Mouse (Mus musculus) cerebellum, postnatal 25 days (tissue): ENCODE measurements at regions not wholly inside any gene's neighbourhood (a gene's known extent, or its start where the extent isn't known, plus 50 kb on each side); places are given as distances from the start of the nearest gene placed in this dataset.

Experiments used
- DNase-seq, 2 experiments: peaks; one replicate each; pipeline ENCODE4 v3.0.0; 2021; ENCODE audit warnings: mixed read lengths in 2 of 2

- DNase-seq: no peak
Observed at GRCm38 (mm10) chr16:66086499-66086898, 271.4 kb downstream of the Vgll3 start.

DNA sequence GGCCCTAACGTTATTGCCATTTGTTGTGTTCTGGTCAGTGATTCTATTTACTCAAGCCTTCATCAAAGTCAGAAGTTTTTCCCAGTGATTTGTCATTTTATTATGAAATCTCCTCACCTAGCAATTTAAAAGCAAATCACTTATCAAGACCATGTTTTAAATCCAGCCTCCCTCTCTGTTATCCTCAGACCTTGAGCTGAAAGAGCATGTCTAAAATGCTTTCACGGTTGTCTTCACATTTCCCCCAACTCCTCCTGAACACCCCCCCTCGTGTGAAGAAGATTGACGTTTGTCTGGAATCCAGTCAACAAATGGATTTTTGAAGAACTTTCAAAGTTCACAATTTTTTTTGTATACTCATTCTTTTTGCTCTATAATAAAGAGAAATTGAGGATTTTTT is 277.7 kb downstream of the Vgll3 start:
- DNase-seq: no peak

DNA sequence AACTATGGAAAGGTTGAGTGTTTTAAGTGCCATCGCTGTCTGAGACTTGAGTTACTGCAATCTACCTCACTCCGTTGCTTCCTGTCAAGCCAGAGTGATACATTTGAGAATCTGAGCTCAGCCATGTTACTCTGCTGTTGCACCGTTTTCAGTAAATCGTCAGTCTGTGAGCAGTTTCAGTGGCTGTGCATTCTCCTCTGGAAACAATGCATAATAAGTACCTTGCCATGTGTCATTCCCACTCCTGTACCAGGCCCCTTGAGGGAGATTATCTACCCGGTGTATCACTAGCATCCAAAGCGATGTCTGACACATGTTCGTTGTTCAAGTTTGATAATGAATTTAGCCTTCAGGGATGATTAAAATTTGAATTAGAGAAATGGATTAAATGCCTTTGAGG is 280.6 kb downstream of the Vgll3 start:
- DNase-seq: no peak

GRCm38 (mm10) chr16:66117930-66118329 is 302.9 kb downstream of the Vgll3 start:
- DNase-seq: no peak

GRCm38 (mm10) chr16:66137755-66138154 is 322.7 kb downstream of the Vgll3 start:
- DNase-seq: peak; percentile 16 to 50

GRCm38 (mm10) chr16:66144765-66145164 is 329.7 kb downstream of the Vgll3 start:
- no peak for DNase-seq

DNA sequence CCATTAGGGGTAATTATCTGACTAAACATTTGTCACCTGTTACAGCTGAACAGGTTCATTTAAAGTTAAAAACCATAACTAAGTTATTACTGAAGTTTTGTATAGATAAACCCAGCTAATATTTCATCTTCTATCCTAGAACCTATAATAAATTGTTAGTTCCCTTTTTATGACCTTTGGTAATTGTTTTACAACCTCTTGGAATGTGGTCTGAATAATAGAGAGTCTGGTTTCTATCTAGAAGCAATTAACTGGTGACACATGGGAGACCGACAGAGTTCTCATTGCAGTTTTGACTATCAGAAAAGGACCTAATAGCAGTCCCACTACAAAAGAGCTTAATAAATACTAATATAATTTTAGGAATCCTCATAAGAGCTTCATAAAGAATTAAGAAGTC is 330.2 kb downstream of the Vgll3 start:
- DNase-seq: no peak

DNA sequence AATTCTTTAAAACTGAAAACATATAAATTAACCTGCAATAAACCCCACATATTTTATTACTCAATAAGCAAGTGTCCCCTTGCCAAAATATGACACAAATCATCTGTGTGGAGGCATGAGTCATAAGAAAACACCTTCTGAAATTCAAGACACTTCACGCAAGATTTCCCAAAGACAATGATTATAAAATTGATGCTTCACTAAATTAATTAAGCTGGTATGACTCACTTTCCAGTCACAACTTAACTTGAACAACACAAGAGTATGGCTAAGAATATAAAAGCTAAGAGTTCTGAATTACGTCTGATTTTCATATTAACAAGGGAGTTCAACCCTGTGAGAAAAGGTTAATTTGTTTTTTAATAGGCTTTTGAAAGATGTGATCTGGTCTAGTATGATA is 353.2 kb downstream of the Vgll3 start:
- DNase-seq: no peak

DNA sequence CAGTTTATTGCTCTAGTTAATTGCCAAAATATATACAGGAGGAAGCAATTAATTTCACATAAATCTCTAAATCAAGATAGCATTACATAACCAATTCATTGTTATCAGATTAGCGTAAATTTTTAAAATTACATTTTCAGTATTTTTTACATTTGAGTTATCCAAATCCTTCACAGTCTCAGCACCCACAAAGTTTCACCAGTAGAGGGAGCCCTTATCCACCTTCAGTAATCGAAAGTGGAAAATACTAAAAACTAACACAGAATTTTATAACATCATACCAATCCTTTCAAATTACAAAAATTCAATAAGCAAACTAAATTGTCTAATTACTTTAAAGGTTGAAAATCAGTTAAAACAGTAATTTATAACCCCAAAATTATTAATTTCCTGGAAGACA is 375.7 kb downstream of the Vgll3 start:
- DNase-seq: peak; percentile 4 to 54

- DNase-seq: no peak
Observed at GRCm38 (mm10) chr16:66201406-66201805, 386.3 kb downstream of the Vgll3 start.
